Mouse (Mus musculus) ES-E14 (cell line): Measurements from ENCODE around the gene Kncn. TPM values are rescaled to one million over a fixed set of nuclear protein-coding genes. Genes with fewer than 3 reads are reported as not detected.

Source experiments
- DNase-seq: peaks from one replicate; pipeline ENCODE4 v3.0.0-alpha.2; 2013; ENCODE audit warnings: low read depth, low spot score
- H3K27ac ChIP-seq: 2 replicates; pipeline ENCODE4 v1.5.1; 2012; ENCODE audit warnings: low read depth, mild to moderate bottlenecking, low read length, moderate library complexity, mixed read lengths; ENCODE audit not compliant: poor library complexity, insufficient read depth, severe bottlenecking
- H3K36me3 ChIP-seq: 2 replicates; pipeline ENCODE4 v1.6.1; 2012; ENCODE audit warnings: mild to moderate bottlenecking, low read length, moderate library complexity, mixed read lengths; ENCODE audit not compliant: control insufficient read depth, poor library complexity, insufficient read depth, severe bottlenecking
- H3K4me1 ChIP-seq, 2 experiments: fragments of 150-350 bp in 1 of 2; sonication (generic) in 1 of 2; 2 replicates each; pipeline ENCODE4 v1.6.1; 2012; ENCODE audit warnings: low read length in 2 of 2, mild to moderate bottlenecking in 1 of 2, mixed read lengths in 1 of 2; ENCODE audit not compliant: control insufficient read depth in 2 of 2, insufficient read depth in 2 of 2, poor library complexity in 1 of 2
- H3K4me3 ChIP-seq, 2 experiments: fragments of 150-350 bp in 1 of 2; sonication (generic) in 1 of 2; 2 replicates each; pipeline ENCODE4 v1.5.1; 2012; ENCODE audit warnings: low read length in 2 of 2, low read depth in 1 of 2, mild to moderate bottlenecking in 1 of 2, mixed read lengths in 1 of 2; ENCODE audit not compliant: insufficient read depth in 1 of 2, poor library complexity in 1 of 2, severe bottlenecking in 1 of 2
- H3K9ac ChIP-seq: 2 replicates; pipeline ENCODE4 v1.6.1; 2012; ENCODE audit warnings: low read depth, mild to moderate bottlenecking, low read length, mixed read lengths; ENCODE audit not compliant: poor library complexity, insufficient read depth, severe bottlenecking
- H3K9me3 ChIP-seq: fragments of 150-350 bp; sonication (generic); 2 replicates; pipeline ENCODE4 v1.6.1; 2012; ENCODE audit warnings: low read depth, mild to moderate bottlenecking, low read length; ENCODE audit not compliant: control insufficient read depth, insufficient read depth
- CHD2 ChIP-seq: IDR thresholded peaks from 2 replicates; pipeline ENCODE4 v1.6.1; 2014; ENCODE audit warnings: mild to moderate bottlenecking, low read depth, low read length, inconsistent platforms
- HCFC1 ChIP-seq: IDR thresholded peaks from 2 replicates; pipeline ENCODE4 v1.6.1; 2012; ENCODE audit warnings: low read length, inconsistent platforms, borderline replicate concordance; ENCODE audit not compliant: insufficient read depth
- MAFK ChIP-seq: IDR thresholded peaks from 2 replicates; pipeline ENCODE4 v1.6.1; 2014; ENCODE audit warnings: mild to moderate bottlenecking, low read depth, low read length, inconsistent platforms; ENCODE audit not compliant: insufficient read depth
- ZC3H11A ChIP-seq: IDR thresholded peaks from 2 replicates; pipeline ENCODE4 v1.6.1; 2012; ENCODE audit warnings: low read depth, mild to moderate bottlenecking, inconsistent platforms, low read length, borderline replicate concordance
- ZNF384 ChIP-seq: IDR thresholded peaks from 2 replicates; pipeline ENCODE4 v1.6.1; 2012; ENCODE audit warnings: low read depth, low read length, inconsistent platforms
- in situ Hi-C, 2 experiments: fragments of 600-800 bp; cut with MboI; formaldehyde crosslinking; loops; one replicate each; pipeline ENCODE4 v1.15.1; 2025; ENCODE audit warnings: low sequenced_read_pairs in 2 of 2, inconsistent platforms in 1 of 2; ENCODE audit not compliant: unreplicated experiment in 2 of 2
- total RNA-seq: library from RNA; depleted of rRNA; stranded (reverse); fragments of 300-350 nt; gene quantifications from 2 replicates; pipeline ENCODE4 v1.2.3, GENCODE M21; 2012

Gene Kncn
- total RNA-seq, 1 experiment = not detected

- H3K9me3 ChIP-seq = no peaks in the 10 kb centered on the region
- TF ChIP-seq CHD2 (no peak), MAFK (no peak), HCFC1 (no peak), ZC3H11A (no peak), ZNF384 (no peak)
- DNase-seq = no peak
- no peaks in the 10 kb centered on the region for H3K36me3 ChIP-seq
- H3K9ac ChIP-seq = no peak overlapping the region
- H3K4me1 ChIP-seq = no peaks in the 10 kb centered on the region
- H3K4me3 ChIP-seq = no peak overlapping the region
- H3K27ac ChIP-seq = no peak overlapping the region
- in situ Hi-C loops = loop anchor here (25.0 kb wide), 2 partner anchors 865 to 1015 kb away; partner anchors contain the start of genes Tal1 (in 2 of the 2) and Foxd2 (in 1 of the 2)
Measured at GRCm38 (mm10) chr4:115927637-115928036, 43.4 kb downstream of the Kncn start.

- no peaks in the 10 kb centered on the region for H3K9me3 ChIP-seq
- DNase-seq = no peak
- in situ Hi-C loops = loop anchor here (10.0 to 25.0 kb wide), 3 partner anchors 869 to 1027 kb away; partner anchors contain the start of genes Foxd2 (in 2 of the 2) and Tal1 (in 2 of the 2)
- H3K4me1 ChIP-seq = peaks cover 0 to under 1% of the 10 kb centered on the region in 2 experiments; a peak in 1 of 4 replicates
- TF ChIP-seq ZNF384 = no peak
- no peak for TF ChIP-seq MAFK
- TF ChIP-seq HCFC1 = no peak
- TF ChIP-seq ZC3H11A = no peak
- TF ChIP-seq CHD2 = no peak
- H3K9ac ChIP-seq = no peak overlapping the region
- H3K27ac ChIP-seq = no peak overlapping the region
- H3K36me3 ChIP-seq = no peaks in the 10 kb centered on the region
- H3K4me3 ChIP-seq = peak overlapping the region; percentile 18 to 27; a peak in 2 of 4 replicates
Measured at GRCm38 (mm10) chr4:115931556-115932088, 47.4 kb downstream of the Kncn start.

- in situ Hi-C loops = loop anchor here (10.0 to 25.0 kb wide), 3 partner anchors 874 to 1031 kb away; partner anchors contain the start of genes Foxd2 (in 2 of the 2) and Tal1 (in 2 of the 2)
- no peak for TF ChIP-seq CHD2
- TF ChIP-seq HCFC1 = no peak
- TF ChIP-seq MAFK = no peak
- TF ChIP-seq ZNF384 = no peak
- TF ChIP-seq ZC3H11A = no peak
- H3K36me3 ChIP-seq = no peaks in the 10 kb centered on the region
- no peak overlapping the region for H3K27ac ChIP-seq
- no peak overlapping the region for H3K9ac ChIP-seq
- H3K4me3 ChIP-seq = peak overlapping the region in 1 of 2 experiments; percentile 18; a peak in 1 of 4 replicates
- H3K4me1 ChIP-seq = peaks cover 0 to 7% of the 10 kb centered on the region in 2 experiments; a peak in 1 of 4 replicates
- no peak for DNase-seq
- H3K9me3 ChIP-seq = no peaks in the 10 kb centered on the region
Measured at GRCm38 (mm10) chr4:115935835-115936581, 51.8 kb downstream of the Kncn start.

DNA sequence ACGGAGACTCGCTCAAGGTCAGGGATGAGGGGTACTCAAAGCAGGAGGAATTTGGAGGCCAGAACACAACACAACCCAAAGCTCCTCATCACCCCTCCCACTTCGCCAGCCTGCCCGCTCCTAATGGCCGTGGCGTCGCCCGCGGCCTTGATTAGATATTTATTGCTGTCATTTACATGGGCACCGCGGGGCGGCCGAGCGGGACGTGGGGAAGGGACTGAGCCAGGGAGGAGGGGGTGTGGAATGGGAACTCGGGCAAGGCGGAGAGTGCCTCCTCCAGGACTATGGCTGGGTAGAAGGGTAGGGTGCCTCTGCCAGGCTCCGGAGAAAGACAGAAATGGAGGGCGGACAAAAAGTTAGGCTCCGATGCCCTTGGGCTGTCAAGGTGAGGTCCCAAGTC lies 52.4 kb downstream of the Kncn start:
- TF ChIP-seq ZNF384 (no peak), ZC3H11A (no peak), MAFK (no peak), CHD2 (no peak), HCFC1 (no peak)
- Histone ChIP-seq H3K36me3 (no peaks in the 10 kb centered on the region), H3K9ac (no peak overlapping the region), H3K9me3 (no peaks in the 10 kb centered on the region), H3K4me1 (peaks cover 0 to 7% of the 10 kb centered on the region in 2 experiments; a peak in 1 of 4 replicates), H3K4me3 (peak overlapping the region in 1 of 2 experiments; percentile 6; a peak in 1 of 4 replicates), H3K27ac (no peak overlapping the region)
- in situ Hi-C loops = loop anchor here (10.0 to 25.0 kb wide), 3 partner anchors 874 to 1032 kb away; partner anchors contain the start of genes Foxd2 (in 2 of the 2) and Tal1 (in 2 of the 2)
- no peak for DNase-seq
